In the genomic region with DNA sequence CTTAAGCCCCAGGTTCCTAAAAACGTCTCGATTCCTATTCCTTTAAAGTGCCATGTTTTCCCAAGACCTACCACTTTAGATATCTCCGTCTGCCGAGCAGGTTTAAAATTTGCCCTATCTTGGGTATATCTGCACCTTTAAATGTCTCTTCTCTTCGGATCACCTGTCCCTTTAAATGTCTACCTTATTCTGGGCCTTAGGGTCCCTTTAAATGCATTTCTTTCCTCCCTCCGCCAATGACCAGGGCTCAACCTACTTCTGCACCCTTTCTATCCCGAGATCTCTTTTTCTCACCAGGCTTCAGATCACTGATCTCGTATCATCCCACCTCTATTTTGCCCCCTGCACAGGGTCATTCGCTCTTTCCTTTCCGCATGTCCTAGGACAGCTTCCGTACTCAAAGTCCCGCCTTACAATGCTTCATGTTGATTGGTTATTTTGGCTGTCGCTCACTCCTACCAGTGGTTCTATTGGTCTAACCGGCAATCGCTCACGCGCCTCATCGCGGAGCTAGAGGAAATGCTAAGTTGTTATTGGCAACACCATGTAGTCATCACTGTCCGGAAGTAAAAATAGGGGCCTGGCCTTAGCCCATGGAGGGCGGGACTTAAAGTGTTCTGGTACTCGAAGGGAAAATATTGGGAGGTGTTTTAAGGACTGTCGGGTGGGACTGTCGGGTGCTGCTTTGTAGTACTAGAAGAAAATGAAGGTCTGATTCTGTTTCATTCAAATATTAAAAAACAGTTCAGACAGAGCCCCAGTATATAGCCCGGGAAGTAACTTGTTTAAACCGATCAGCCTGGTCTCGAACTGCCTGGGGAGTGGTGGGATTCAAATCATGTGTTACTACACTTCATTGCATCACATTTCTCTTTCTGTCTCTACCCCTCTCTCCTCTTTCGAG, we compare ENCODE assay signal across 1 mouse cellular context.
TF ChIP-seq lines count a peak whose summit lies in the region.

A gene (minus strand): TSS at position 381 of the 904 bp plus-strand sequence.

TF ChIP-seq in MEL, 35 proteins besides CTCF, POLR2A, EP300 and RAD21 (continued from another document):
- TF ChIP-seq JUND (IDR thresholded peaks at IDR 0.05; ENCODE audit: low read depth, low read length), result 0 out of 2 replicates have a peak, but pooled peaks have one; percentile 35
- no peak; the same call in 1 of the 2 replicates for TF ChIP-seq ZMIZ1 (IDR thresholded peaks at IDR 0.05; ENCODE audit: low read depth, low read length)
- peak; percentile 69; the same call in 1 of the 2 replicates for TF ChIP-seq NELFE (IDR thresholded peaks at IDR 0.05; ENCODE audit: low read depth, low read length)
- TF ChIP-seq HCFC1 (IDR thresholded peaks at IDR 0.05; ENCODE audit: low read depth, low read length), result peak; percentile 93
- TF ChIP-seq UBTF (IDR thresholded peaks at IDR 0.05; ENCODE audit: borderline replicate concordance, insufficient read depth, low read depth, low read length), result no peak
- peak; percentile 84 for TF ChIP-seq TBP (IDR thresholded peaks at IDR 0.05; ENCODE audit: low read depth, low read length)
- TF ChIP-seq MAX (IDR thresholded peaks at IDR 0.05; ENCODE audit: low read length), result peak; percentile 64; the same call in 1 of the 2 replicates
- no peak for TF ChIP-seq E2F4 (IDR thresholded peaks at IDR 0.05; ENCODE audit: borderline replicate concordance, low read depth, low read length)
